Mouse (Mus musculus) embryonic facial prominence, embryonic 15.5 days (tissue): Measurements from ENCODE around the gene Saa3. TPM values are rescaled to one million over a fixed set of nuclear protein-coding genes. Genes with fewer than 3 reads are reported as not detected.
"Not testable (repeated sequence)": the region's sequence is repeated elsewhere in the genome, so short reads cannot be mapped to it uniquely, and the experiment has no call there.

Experiments
- ATAC-seq: fragments of 200-750 bp; cut with Nextera tagmentation; 2 replicates; pipeline ENCODE4 v1.8.0; 2017; ENCODE audit warnings: low read depth, moderate TSS enrichment; ENCODE audit not compliant: insufficient number of reproducible peaks, low FRiP score, low TSS enrichment
- H3K27ac ChIP-seq: fragments of 300-500 bp; sonication (generic); replicated peaks from 2 replicates; pipeline ENCODE4 v1.5.1; 2015; ENCODE audit warnings: mild to moderate bottlenecking, inconsistent platforms
- H3K27me3 ChIP-seq: fragments of 300-500 bp; sonication (generic); 2 replicates; pipeline ENCODE4 v1.6.1; 2015; ENCODE audit warnings: inconsistent platforms
- H3K36me3 ChIP-seq: fragments of 300-500 bp; sonication (generic); 2 replicates; pipeline ENCODE4 v1.6.1; 2015; ENCODE audit warnings: mild to moderate bottlenecking, inconsistent platforms
- H3K4me1 ChIP-seq: fragments of 300-500 bp; sonication (generic); 2 replicates; pipeline ENCODE4 v1.6.1; 2015; ENCODE audit warnings: inconsistent platforms
- H3K4me2 ChIP-seq: fragments of 300-500 bp; sonication (generic); replicated peaks from 2 replicates; pipeline ENCODE4 v1.6.1; 2015; ENCODE audit warnings: mild to moderate bottlenecking, inconsistent platforms
- H3K4me3 ChIP-seq: fragments of 300-500 bp; sonication (generic); replicated peaks from 2 replicates; pipeline ENCODE4 v1.5.1; 2015; ENCODE audit warnings: mild to moderate bottlenecking, inconsistent platforms
- H3K9ac ChIP-seq: fragments of 300-500 bp; sonication (generic); 2 replicates; pipeline ENCODE4 v1.6.1; 2015; ENCODE audit warnings: inconsistent platforms
- H3K9me3 ChIP-seq: fragments of 300-500 bp; sonication (generic); replicated peaks from 2 replicates; pipeline ENCODE4 v1.6.1; 2016; ENCODE audit warnings: inconsistent platforms
- WGBS: fragments of 180-500 bp; shearing (Covaris S2); methylation state at CpG from one replicate; pipeline ENCODE4 v1.1.7; 2015; 5-methylcytosine and 5-hydroxymethylcytosine counted together
- polyA plus RNA-seq: library from polyadenylated mRNA; unstranded; fragments of >200 nt; fragmentation: Nextera tagmentation; extraction: Ambion mirVana; gene quantifications from 2 replicates; pipeline ENCODE4 v1.2.1, GENCODE M21; 2015

The Saa3 gene
- polyA plus RNA-seq, 1 experiment from 2014 or later, result 0.91 TPM

- peak; percentile 95 for ATAC-seq
- H3K9me3 ChIP-seq, result no peaks in the 10 kb centered on the region
- under 1% methylated on average over 38 of the region's 38 CpGs for WGBS
- H3K4me3 ChIP-seq, result peak within 1 kb of the TSS; percentile 80
- H3K9ac ChIP-seq, result peak within 1 kb of the TSS; percentile 85
- no peaks in the 10 kb centered on the region for H3K27me3 ChIP-seq
- peaks cover 21% of the 10 kb centered on the region for H3K36me3 ChIP-seq
- H3K27ac ChIP-seq, result peak within 1 kb of the TSS; percentile 86
- H3K4me2 ChIP-seq, result peak within 1 kb of the TSS; percentile 42
- peaks cover 6% of the 10 kb centered on the region; the same call in 1 of the 2 replicates for H3K4me1 ChIP-seq
These were observed 5.1 kb downstream of the Saa3 start, which contains the start of gene Saal1 for GRCm38 (mm10) chr7:46710390-46710844. Saal1 (minus strand) TSS chr7:46710680.

GRCm38 (mm10) chr7:46700521-46701025, 14.9 kb downstream of the Saa3 start:
- H3K27me3 ChIP-seq, result no peaks in the 10 kb centered on the region
- peaks cover 89% of the 10 kb centered on the region for H3K36me3 ChIP-seq
- WGBS, result 91% methylated on average over 6 of the region's 6 CpGs
- H3K4me2 ChIP-seq, result no peak overlapping the region
- no peaks in the 10 kb centered on the region for H3K4me1 ChIP-seq
- ATAC-seq, result no peak
- H3K9ac ChIP-seq, result no peak overlapping the region
- H3K4me3 ChIP-seq, result no peak overlapping the region
- no peaks in the 10 kb centered on the region for H3K9me3 ChIP-seq
- no peak overlapping the region for H3K27ac ChIP-seq

- no peaks in the 10 kb centered on the region for H3K27me3 ChIP-seq
These were observed 18.7 kb downstream of the Saa3 start for GRCm38 (mm10) chr7:46696754-46697153.

GRCm38 (mm10) chr7:46686827-46687226, 28.7 kb downstream of the Saa3 start:
- Histone ChIP-seq H3K36me3 (peaks cover 42% of the 10 kb centered on the region), H3K27me3 (no peaks in the 10 kb centered on the region), H3K4me3 (no peak overlapping the region), H3K27ac (no peak overlapping the region), H3K9ac (no peak overlapping the region), H3K4me2 (no peak overlapping the region), H3K9me3 (no peaks in the 10 kb centered on the region), H3K4me1 (no peaks in the 10 kb centered on the region)
- 87% methylated on average over 5 of the region's 5 CpGs for WGBS
- no peak for ATAC-seq

More at GRCm38 (mm10) chr7:46696754-46697153, 18.7 kb downstream of the Saa3 start:
- no peak overlapping the region for H3K9ac ChIP-seq
- no peak overlapping the region for H3K4me3 ChIP-seq
- H3K4me1 ChIP-seq, result no peaks in the 10 kb centered on the region
- no peaks in the 10 kb centered on the region for H3K9me3 ChIP-seq
- peaks cover 67% of the 10 kb centered on the region for H3K36me3 ChIP-seq
- WGBS, result 91% methylated on average over 1 of the region's 1 CpGs
- no peak overlapping the region for H3K4me2 ChIP-seq
- H3K27ac ChIP-seq, result no peak overlapping the region
- no peak for ATAC-seq

GRCm38 (mm10) chr7:46680732-46681131, 34.8 kb downstream of the Saa3 start:
- Histone ChIP-seq H3K36me3 (no peaks in the 10 kb centered on the region), H3K4me2 (no peak overlapping the region), H3K27me3 (no peaks in the 10 kb centered on the region), H3K9ac (no peak overlapping the region), H3K4me1 (no peaks in the 10 kb centered on the region), H3K27ac (no peak overlapping the region), H3K9me3 (no peaks in the 10 kb centered on the region), H3K4me3 (no peak overlapping the region)
- no peak for ATAC-seq

- H3K27me3 ChIP-seq, H3K4me1 ChIP-seq, H3K4me2 ChIP-seq, H3K9me3 ChIP-seq, ATAC-seq, H3K9ac ChIP-seq, H3K4me3 ChIP-seq, H3K27ac ChIP-seq, H3K36me3 ChIP-seq: not testable (repeated sequence)
- 84% methylated on average over 7 of the region's 7 CpGs for WGBS
These were observed 36.5 kb downstream of the Saa3 start for GRCm38 (mm10) chr7:46679044-46679443.

GRCm38 (mm10) chr7:46678417-46678816, 37.1 kb downstream of the Saa3 start:
- no peaks in the 10 kb centered on the region for H3K4me1 ChIP-seq
- H3K36me3 ChIP-seq, result no peaks in the 10 kb centered on the region
- H3K27ac ChIP-seq, result no peak overlapping the region
- 80% methylated on average over 3 of the region's 3 CpGs for WGBS
- no peak overlapping the region for H3K4me2 ChIP-seq
- no peak for ATAC-seq
- no peak overlapping the region for H3K9ac ChIP-seq
- H3K9me3 ChIP-seq, result no peaks in the 10 kb centered on the region
- no peak overlapping the region for H3K4me3 ChIP-seq
- no peaks in the 10 kb centered on the region for H3K27me3 ChIP-seq

GRCm38 (mm10) chr7:46676808-46677360, 38.6 kb downstream of the Saa3 start:
- no peak overlapping the region for H3K4me2 ChIP-seq
- WGBS, result 64% methylated on average over 5 of the region's 5 CpGs
- H3K9ac ChIP-seq, result no peak overlapping the region
- H3K36me3 ChIP-seq, result no peaks in the 10 kb centered on the region
- H3K9me3 ChIP-seq, result no peaks in the 10 kb centered on the region
- no peak for ATAC-seq
- H3K4me1 ChIP-seq, result peaks cover 5% of the 10 kb centered on the region; the same call in 1 of the 2 replicates
- H3K27ac ChIP-seq, result no peak overlapping the region
- no peaks in the 10 kb centered on the region for H3K27me3 ChIP-seq
- no peak overlapping the region for H3K4me3 ChIP-seq

GRCm38 (mm10) chr7:46675886-46676285, 39.6 kb downstream of the Saa3 start:
- Histone ChIP-seq H3K27ac (no peak overlapping the region), H3K27me3 (no peaks in the 10 kb centered on the region), H3K9ac (no peak overlapping the region), H3K9me3 (no peaks in the 10 kb centered on the region), H3K4me3 (no peak overlapping the region), H3K4me2 (no peak overlapping the region), H3K36me3 (no peaks in the 10 kb centered on the region), H3K4me1 (peaks cover 5% of the 10 kb centered on the region; the same call in 1 of the 2 replicates)
- WGBS, result 78% methylated on average over 8 of the region's 8 CpGs
- no peak for ATAC-seq

- Histone ChIP-seq H3K9me3 (no peaks in the 10 kb centered on the region), H3K9ac (no peak overlapping the region), H3K27ac (no peak overlapping the region), H3K4me3 (no peak overlapping the region), H3K36me3 (no peaks in the 10 kb centered on the region), H3K27me3 (no peaks in the 10 kb centered on the region), H3K4me2 (no peak overlapping the region), H3K4me1 (peaks cover 5% of the 10 kb centered on the region; the same call in 1 of the 2 replicates)
- 87% methylated on average over 7 of the region's 7 CpGs for WGBS
- ATAC-seq, result no peak
These were observed 40.4 kb downstream of the Saa3 start for GRCm38 (mm10) chr7:46675061-46675460.

GRCm38 (mm10) chr7:46672160-46672672, 43.3 kb downstream of the Saa3 start, which contains the start of gene Tph1:
Tph1 (minus strand) TSS chr7:46672537.
- no peak for ATAC-seq
- Histone ChIP-seq H3K36me3 (no peaks in the 10 kb centered on the region), H3K4me2 (no peak within 1 kb of the TSS), H3K4me3 (no peak within 1 kb of the TSS), H3K4me1 (peaks cover 8% of the 10 kb centered on the region; the same call in 1 of the 2 replicates), H3K27ac (no peak within 1 kb of the TSS), H3K9ac (no peak within 1 kb of the TSS), H3K27me3 (peaks cover 9% of the 10 kb centered on the region), H3K9me3 (no peaks in the 10 kb centered on the region)
- WGBS, result 27% methylated on average over 10 of the region's 10 CpGs
